Mouse (Mus musculus) ES-Bruce4 (cell line): ENCODE results near the gene Heatr5a. TPM values are rescaled to one million over a fixed set of nuclear protein-coding genes. Genes with fewer than 3 reads are reported as not detected.

Source experiments
- H3K27ac ChIP-seq: 2 replicates; pipeline ENCODE4 v1.5.1; 2012; ENCODE audit warnings: low read length, inconsistent platforms; ENCODE audit not compliant: insufficient read depth
- H3K27me3 ChIP-seq: 2 replicates; pipeline ENCODE4 v1.6.1; 2012; ENCODE audit warnings: mild to moderate bottlenecking, low read length, inconsistent platforms; ENCODE audit not compliant: control insufficient read depth, poor library complexity, insufficient read depth, severe bottlenecking
- H3K36me3 ChIP-seq: 2 replicates; pipeline ENCODE4 v1.6.1; 2012; ENCODE audit warnings: inconsistent platforms, mild to moderate bottlenecking, low read length, moderate library complexity; ENCODE audit not compliant: control insufficient read depth, poor library complexity, insufficient read depth, severe bottlenecking
- H3K4me1 ChIP-seq: one replicate; pipeline ENCODE4 v1.8.1; 2011; ENCODE audit warnings: low read length; ENCODE audit not compliant: control insufficient read depth, insufficient read depth
- H3K4me3 ChIP-seq: 2 replicates; pipeline ENCODE4 v1.5.1; 2011; ENCODE audit warnings: low read depth, mild to moderate bottlenecking, low read length
- H3K9ac ChIP-seq: 2 replicates; pipeline ENCODE4 v1.6.1; 2012; ENCODE audit warnings: low read depth, mild to moderate bottlenecking, inconsistent platforms; ENCODE audit not compliant: poor library complexity, severe bottlenecking
- H3K9me3 ChIP-seq: replicated peaks from 2 replicates; pipeline ENCODE4 v1.6.1; 2012; ENCODE audit warnings: mild to moderate bottlenecking, low read length, inconsistent platforms; ENCODE audit not compliant: control insufficient read depth, poor library complexity, insufficient read depth, severe bottlenecking
- CTCF ChIP-seq: IDR thresholded peaks from one replicate; pipeline ENCODE4 v1.8.1; 2011; ENCODE audit warnings: low read depth, low read length
- EP300 ChIP-seq: IDR thresholded peaks from 2 replicates; pipeline ENCODE4 v1.6.1; 2011; ENCODE audit warnings: low read depth, low read length; ENCODE audit not compliant: insufficient read depth
- POLR2A ChIP-seq: IDR thresholded peaks from one replicate; pipeline ENCODE4 v1.8.1; 2011; ENCODE audit warnings: low read length; ENCODE audit not compliant: insufficient read depth
- polyA plus RNA-seq: library from polyadenylated mRNA; stranded (reverse); fragments of >200 nt; gene quantifications from 2 replicates; pipeline ENCODE4 v1.2.4, GENCODE M21; 2011; ENCODE audit warnings: low read depth; ENCODE audit not compliant: missing spikeins, insufficient read depth, insufficient read length

The Heatr5a gene
- polyA plus RNA-seq, 1 experiment: 36.3 TPM

DNA sequence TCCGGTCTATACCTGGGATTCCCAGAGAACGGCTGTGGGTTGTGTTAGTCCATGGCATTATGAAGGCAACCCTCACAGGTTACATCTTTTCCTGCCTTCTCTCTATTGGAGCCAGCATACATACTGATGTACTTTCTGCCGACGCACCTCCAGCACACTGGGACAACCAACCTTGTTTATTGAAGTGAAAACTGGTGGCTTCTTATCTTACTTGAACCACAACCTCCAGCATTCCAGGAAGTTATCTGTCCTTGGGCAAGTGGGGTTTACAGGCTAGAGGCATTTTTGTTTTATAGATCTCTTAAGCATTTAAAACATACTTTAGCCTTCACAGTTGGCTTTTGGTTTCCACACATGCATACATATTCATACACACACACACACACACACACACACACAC, 119.5 kb downstream of the Heatr5a start:
- Histone ChIP-seq H3K27me3 (no peaks in the 10 kb centered on the region), H3K9ac (no peak overlapping the region), H3K9me3 (no peaks in the 10 kb centered on the region), H3K27ac (no peak overlapping the region; the same call in 1 of the 2 replicates), H3K36me3 (no peaks in the 10 kb centered on the region), H3K4me1 (no peaks in the 10 kb centered on the region), H3K4me3 (no peak overlapping the region)
- TF ChIP-seq POLR2A: no peak
- no peak for TF ChIP-seq EP300
- no peak for TF ChIP-seq CTCF

DNA sequence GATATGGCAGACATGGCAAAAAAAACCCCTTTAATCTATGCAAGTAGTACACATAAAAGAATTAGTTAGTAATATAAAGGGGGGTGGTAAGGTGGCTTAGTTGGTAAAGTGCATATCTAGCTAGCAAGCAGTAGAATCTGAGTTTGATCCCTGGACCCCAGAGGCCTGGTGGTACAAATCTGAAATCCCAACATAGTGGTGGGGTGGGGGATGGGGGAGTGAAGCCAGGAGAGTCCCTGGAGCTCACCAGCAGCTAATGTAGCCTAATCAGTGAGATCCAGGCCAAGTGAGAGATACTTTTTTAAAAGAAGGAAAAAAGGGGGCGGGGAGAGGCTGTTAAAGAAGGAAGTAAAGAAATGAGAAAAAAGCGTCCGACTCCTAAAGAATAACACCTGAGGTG, 120.0 kb downstream of the Heatr5a start:
- TF ChIP-seq POLR2A: no peak
- Histone ChIP-seq H3K9me3 (no peaks in the 10 kb centered on the region), H3K4me1 (no peaks in the 10 kb centered on the region), H3K4me3 (no peak overlapping the region), H3K9ac (no peak overlapping the region), H3K27ac (no peak overlapping the region; the same call in 1 of the 2 replicates), H3K36me3 (no peaks in the 10 kb centered on the region), H3K27me3 (no peaks in the 10 kb centered on the region)

DNA sequence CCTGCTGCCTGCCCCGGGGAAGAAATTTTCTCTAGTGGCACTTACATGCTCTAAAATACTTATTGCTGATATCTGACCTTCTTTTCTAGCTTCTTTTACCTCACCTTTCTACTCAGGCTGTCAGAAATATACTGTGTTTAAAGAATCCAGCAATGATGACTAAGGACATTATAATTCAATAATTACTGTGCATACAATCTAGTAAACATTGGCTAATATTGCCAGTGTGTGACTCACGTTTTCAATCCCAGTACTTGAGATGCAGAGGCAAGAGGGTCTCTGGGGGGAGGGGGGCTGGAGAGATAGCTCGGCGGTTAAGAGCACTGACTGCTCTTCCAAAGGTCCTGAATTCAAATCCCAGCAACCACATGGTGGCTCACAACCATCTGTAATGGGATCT, 120.8 kb downstream of the Heatr5a start:
- Histone ChIP-seq H3K4me3 (no peak overlapping the region), H3K4me1 (no peaks in the 10 kb centered on the region), H3K27ac (no peak overlapping the region), H3K9ac (no peak overlapping the region), H3K27me3 (no peaks in the 10 kb centered on the region), H3K9me3 (no peaks in the 10 kb centered on the region), H3K36me3 (no peaks in the 10 kb centered on the region)
- TF ChIP-seq EP300 (no peak), POLR2A (no peak), CTCF (no peak)

DNA sequence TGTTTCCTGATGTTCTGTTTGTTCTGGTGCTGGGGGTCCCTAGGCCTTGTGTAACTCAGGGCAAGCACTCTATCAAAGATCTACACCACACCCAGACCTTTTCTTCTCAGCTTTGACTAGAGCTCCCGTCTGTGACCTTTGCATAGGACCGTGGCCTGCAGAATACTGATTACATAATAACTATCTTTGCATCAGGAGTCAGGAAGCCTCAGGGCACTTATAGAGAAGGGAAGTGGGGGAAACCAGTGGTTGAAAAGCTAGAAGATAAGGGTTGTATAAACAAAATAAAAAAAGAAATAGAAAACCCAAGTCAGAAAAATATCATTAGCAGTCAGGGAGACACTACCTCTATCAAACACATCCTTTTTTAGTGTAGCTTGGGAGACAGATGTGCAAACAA, 121.2 kb downstream of the Heatr5a start:
- no peak overlapping the region for H3K9ac ChIP-seq
- no peaks in the 10 kb centered on the region for H3K4me1 ChIP-seq
- H3K27me3 ChIP-seq: no peaks in the 10 kb centered on the region
- no peak overlapping the region for H3K4me3 ChIP-seq
- TF ChIP-seq CTCF: no peak
- TF ChIP-seq POLR2A: no peak
- TF ChIP-seq EP300: no peak
- no peaks in the 10 kb centered on the region for H3K36me3 ChIP-seq
- no peaks in the 10 kb centered on the region for H3K9me3 ChIP-seq
- no peak overlapping the region for H3K27ac ChIP-seq

DNA sequence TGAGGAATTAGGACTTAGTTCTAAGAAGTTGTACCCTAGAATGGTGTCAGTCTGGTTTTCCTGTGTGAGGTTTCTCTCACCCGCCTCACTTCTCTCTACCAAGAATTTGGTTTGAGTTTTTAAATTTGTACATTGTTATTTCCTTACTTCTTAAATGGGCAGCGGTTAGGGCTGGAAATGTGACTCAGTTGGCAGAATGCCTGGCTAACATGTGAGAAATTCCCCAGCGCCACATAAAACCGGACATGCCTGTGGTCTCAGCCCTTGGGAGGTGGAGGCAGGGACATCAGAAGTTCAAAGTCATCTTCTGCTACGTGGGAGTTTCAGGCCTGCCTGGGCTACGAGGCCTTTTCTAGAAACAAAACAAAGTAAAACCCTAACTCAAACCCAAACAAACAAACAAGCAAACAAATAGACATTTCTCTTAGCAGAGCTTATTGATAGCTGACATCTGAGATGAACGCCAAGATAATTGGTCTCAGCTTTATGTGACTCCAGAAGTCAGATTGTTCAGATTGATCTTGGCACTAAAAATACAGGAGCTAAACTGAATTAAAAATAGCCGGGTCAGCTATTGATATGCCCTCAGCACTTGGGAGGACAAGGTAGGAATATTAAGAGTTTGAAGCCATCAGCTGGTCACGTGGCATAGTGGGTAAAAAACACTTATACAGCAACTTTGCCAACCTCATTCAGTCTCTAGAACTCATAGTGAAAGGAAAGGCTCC, 123.0 kb downstream of the Heatr5a start:
- no peaks in the 10 kb centered on the region for H3K27me3 ChIP-seq
- H3K9me3 ChIP-seq: no peaks in the 10 kb centered on the region
- H3K4me1 ChIP-seq: peaks cover 3% of the 10 kb centered on the region
- H3K9ac ChIP-seq: peak overlapping the region; percentile 25; the same call in 1 of the 2 replicates
- TF ChIP-seq CTCF (no peak), POLR2A (no peak), EP300 (no peak)
- H3K36me3 ChIP-seq: no peaks in the 10 kb centered on the region
- no peak overlapping the region for H3K27ac ChIP-seq
- no peak overlapping the region for H3K4me3 ChIP-seq

DNA sequence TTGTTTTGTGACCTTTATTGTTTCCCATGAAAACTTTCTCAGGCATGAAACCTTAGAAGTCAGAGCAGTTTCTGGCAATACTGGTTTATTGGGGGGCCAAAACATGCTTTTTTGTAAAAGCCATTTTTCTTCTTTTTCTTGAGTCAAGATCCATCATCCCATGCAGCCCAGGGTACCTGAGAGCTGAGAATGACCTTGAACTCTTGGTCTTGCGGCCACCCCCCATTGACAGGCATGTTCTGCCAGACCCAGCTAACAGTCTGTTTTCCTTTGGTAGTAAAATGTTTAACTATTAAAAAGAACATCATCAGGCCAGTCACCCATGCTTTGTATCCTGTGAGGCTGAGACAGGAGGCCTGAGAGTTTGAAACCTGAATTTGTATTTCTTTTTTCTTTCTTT, 125.9 kb downstream of the Heatr5a start:
- H3K9ac ChIP-seq: no peak overlapping the region
- peak overlapping the region; percentile 77 for H3K4me3 ChIP-seq
- TF ChIP-seq EP300 (0 out of 2 replicates have a peak, but pooled peaks have one; percentile 40), POLR2A (no peak)

More for the DNA sequence above, 125.9 kb downstream of the Heatr5a start:
- Histone ChIP-seq H3K36me3 (no peaks in the 10 kb centered on the region), H3K27me3 (no peaks in the 10 kb centered on the region), H3K27ac (peak overlapping the region; percentile 93), H3K9me3 (no peaks in the 10 kb centered on the region), H3K4me1 (peaks cover 3% of the 10 kb centered on the region)
